Comparison of ENCODE assay signal across 29 mouse cellular contexts in the genomic region with DNA sequence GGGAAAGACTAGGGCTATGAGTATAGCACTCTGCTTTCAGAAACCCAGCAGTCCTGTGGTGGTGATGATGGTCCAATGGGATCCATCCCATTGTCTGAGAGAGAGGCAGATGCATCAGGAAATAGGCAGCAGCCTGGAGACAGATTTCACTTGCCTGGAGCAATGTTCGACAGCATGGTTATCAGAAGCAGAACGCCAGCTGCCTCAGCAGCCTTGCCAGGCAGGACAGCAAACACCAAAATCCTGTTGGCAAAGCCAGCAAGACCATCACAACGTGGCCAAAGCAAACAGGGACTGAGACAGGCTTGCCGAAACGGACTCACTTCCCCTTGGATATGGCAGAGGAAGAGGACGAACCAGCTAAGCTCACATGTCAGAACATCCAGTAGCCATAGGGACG. TPM values are rescaled to one million over a fixed set of nuclear protein-coding genes. Genes with fewer than 3 reads are reported as not detected.
DNase-seq lines count a peak whose midpoint lies in the region; ATAC-seq and TF ChIP-seq lines count a peak whose summit lies in the region.
"Had no signal": no experiment of that assay in that cellular context is flagged by ENCODE, and none has a peak within 500 bp of the region (broad histone marks: within the 10 kb centered on the region; RNA-seq: fewer than 3 reads in every experiment).

No protein-coding gene starts in this region.

- peak; percentile 37 for DNase-seq in forebrain, postnatal 0 days
- peak; percentile 33 for DNase-seq in hindbrain, postnatal 0 days (ENCODE audit: low spot score)
- DNase-seq in left cerebral cortex, postnatal 4 days, result peak; percentile 23
- no peak for DNase-seq in left cerebral cortex, postnatal 36 days (ENCODE audit: low spot score in 2 of 2)
- no peak for DNase-seq in neural tube, embryonic 10.5 days (ENCODE audit: extremely low spot score, low spot score)
- DNase-seq: adrenal gland, adult 8-10 months; adrenal gland, postnatal 25 days; cerebellum, adult 18-20 months; cerebellum, adult 9-10 months; cerebellum, postnatal 14 days; gastrocnemius, postnatal 10 days; gastrocnemius, postnatal 36 days; heart, adult 2 months; heart, postnatal 14 days; heart, postnatal 4 days had no signal

- H3K4me2 ChIP-seq in forebrain, postnatal 0 days (ENCODE audit: low read depth), result no peak overlapping the region
- no peak overlapping the region for H3K4me2 ChIP-seq in forebrain, embryonic 15.5 days (replicated peaks)
- no peak overlapping the region for H3K4me2 ChIP-seq in hindbrain, postnatal 0 days (ENCODE audit: low read depth, low read length)
- H3K4me2 ChIP-seq in hindbrain, embryonic 16.5 days (ENCODE audit: low read length), result no peak overlapping the region
- no peak overlapping the region for H3K4me2 ChIP-seq in neural tube, embryonic 13.5 days
- H3K4me2 ChIP-seq: forebrain, embryonic 13.5 days; heart, embryonic 13.5 days; hindbrain, embryonic 15.5 days had no signal

- WGBS in forebrain, postnatal 0 days, result 17% methylated on average over 7 of the region's 7 CpGs
- WGBS in forebrain, embryonic 15.5 days, result 12% methylated on average over 7 of the region's 7 CpGs
- WGBS in hindbrain, postnatal 0 days, result 14% methylated on average over 7 of the region's 7 CpGs
- 14% methylated on average over 7 of the region's 7 CpGs for WGBS in hindbrain, embryonic 16.5 days
- WGBS in neural tube, embryonic 13.5 days, result 16% methylated on average over 7 of the region's 7 CpGs

- H3K4me3 ChIP-seq in forebrain, postnatal 0 days (ENCODE audit: low read depth, low read length), result no peak overlapping the region
- H3K4me3 ChIP-seq in forebrain, embryonic 15.5 days, result no peak overlapping the region
- H3K4me3 ChIP-seq in hindbrain, postnatal 0 days (ENCODE audit: low read length), result no peak overlapping the region
- H3K4me3 ChIP-seq in hindbrain, embryonic 16.5 days (ENCODE audit: low read length), result no peak overlapping the region
- H3K4me3 ChIP-seq in neural tube, embryonic 13.5 days, result no peak overlapping the region
- H3K4me3 ChIP-seq: forebrain, embryonic 10.5 days; forebrain, embryonic 13.5 days; heart, adult 2 months; heart, embryonic 10.5 days; heart, embryonic 13.5 days; hindbrain, embryonic 15.5 days had no signal

- no peak for ATAC-seq in forebrain, postnatal 0 days
- no peak for ATAC-seq in forebrain, embryonic 15.5 days (replicated peaks)
- no peak for ATAC-seq in hindbrain, postnatal 0 days
- no peak for ATAC-seq in hindbrain, embryonic 16.5 days
- peak; percentile 40; the same call in 1 of the 2 replicates for ATAC-seq in neural tube, embryonic 13.5 days (ENCODE audit: low read depth)
- ATAC-seq: activated CD4-positive, CD25-positive, alpha-beta regulatory T cell, adult 4 months; forebrain, embryonic 13.5 days; inflammation-experienced regulatory T-cells, adult 6 months had no signal

- H3K9ac ChIP-seq in forebrain, postnatal 0 days, result no peak overlapping the region
- H3K9ac ChIP-seq in forebrain, embryonic 15.5 days (replicated peaks), result no peak overlapping the region
- no peak overlapping the region for H3K9ac ChIP-seq in hindbrain, postnatal 0 days (replicated peaks; ENCODE audit: low read length)
- no peak overlapping the region for H3K9ac ChIP-seq in hindbrain, embryonic 16.5 days (ENCODE audit: low read depth, low read length)
- no peak overlapping the region for H3K9ac ChIP-seq in neural tube, embryonic 13.5 days
- H3K9ac ChIP-seq: forebrain, embryonic 13.5 days; heart, embryonic 13.5 days; hindbrain, embryonic 15.5 days had no signal

- intact Hi-C loops in left cerebral cortex, postnatal 4 days (cut with DNase I), result no loop called here
- intact Hi-C loops in left cerebral cortex, postnatal 36 days (cut with DNase I), result no loop called here

- no peaks in the 10 kb centered on the region for H3K4me1 ChIP-seq in forebrain, postnatal 0 days (ENCODE audit: insufficient read depth)
- no peaks in the 10 kb centered on the region for H3K4me1 ChIP-seq in forebrain, embryonic 15.5 days
- no peaks in the 10 kb centered on the region for H3K4me1 ChIP-seq in hindbrain, postnatal 0 days (ENCODE audit: insufficient read depth, low read length)
- H3K4me1 ChIP-seq in hindbrain, embryonic 16.5 days (ENCODE audit: control insufficient read depth, insufficient read depth, low read depth, low read length), result no peaks in the 10 kb centered on the region
- no peaks in the 10 kb centered on the region for H3K4me1 ChIP-seq in neural tube, embryonic 13.5 days (replicated peaks)
- H3K4me1 ChIP-seq: forebrain, embryonic 13.5 days; hindbrain, embryonic 15.5 days had no signal

- no peak overlapping the region for H3K27ac ChIP-seq in forebrain, postnatal 0 days (ENCODE audit: low read depth, low read length)
- H3K27ac ChIP-seq in forebrain, embryonic 15.5 days (replicated peaks), result no peak overlapping the region
- no peak overlapping the region for H3K27ac ChIP-seq in hindbrain, postnatal 0 days
- no peak overlapping the region for H3K27ac ChIP-seq in hindbrain, embryonic 16.5 days (ENCODE audit: low read depth, low read length)
- H3K27ac ChIP-seq in neural tube, embryonic 13.5 days (replicated peaks), result no peak overlapping the region
- H3K27ac ChIP-seq: forebrain, embryonic 10.5 days; forebrain, embryonic 13.5 days; heart, adult 2 months; heart, embryonic 10.5 days; heart, embryonic 13.5 days; hindbrain, embryonic 15.5 days had no signal

- H3K9me3 ChIP-seq in forebrain, postnatal 0 days (ENCODE audit: low read length), result no peaks in the 10 kb centered on the region
- H3K9me3 ChIP-seq in forebrain, embryonic 15.5 days, result no peaks in the 10 kb centered on the region
- H3K9me3 ChIP-seq in hindbrain, postnatal 0 days (ENCODE audit: low read length), result no peaks in the 10 kb centered on the region
- H3K9me3 ChIP-seq in hindbrain, embryonic 16.5 days (ENCODE audit: control insufficient read depth, low read length), result no peaks in the 10 kb centered on the region
- H3K9me3 ChIP-seq in neural tube, embryonic 13.5 days, result no peaks in the 10 kb centered on the region
- H3K9me3 ChIP-seq: forebrain, embryonic 10.5 days; forebrain, embryonic 13.5 days; heart, embryonic 10.5 days; heart, embryonic 13.5 days; hindbrain, embryonic 15.5 days had no signal

- no peaks in the 10 kb centered on the region for H3K36me3 ChIP-seq in forebrain, postnatal 0 days (ENCODE audit: insufficient read depth)
- H3K36me3 ChIP-seq in forebrain, embryonic 15.5 days, result no peaks in the 10 kb centered on the region
- H3K36me3 ChIP-seq in hindbrain, postnatal 0 days (ENCODE audit: insufficient read depth, low read length), result no peaks in the 10 kb centered on the region
- no peaks in the 10 kb centered on the region for H3K36me3 ChIP-seq in hindbrain, embryonic 16.5 days (ENCODE audit: control insufficient read depth, insufficient read depth, low read length)
- no peaks in the 10 kb centered on the region for H3K36me3 ChIP-seq in neural tube, embryonic 13.5 days
- H3K36me3 ChIP-seq: forebrain, embryonic 10.5 days; heart, embryonic 10.5 days; heart, embryonic 13.5 days; hindbrain, embryonic 15.5 days had no signal

- no peak for TF ChIP-seq CTCF in forebrain, postnatal 0 days (IDR thresholded peaks at IDR 0.05; ENCODE audit: low read depth)
- no peak for TF ChIP-seq CTCF in hindbrain, postnatal 0 days (IDR thresholded peaks at IDR 0.05; ENCODE audit: low read depth)

- H3K27me3 ChIP-seq in forebrain, postnatal 0 days (ENCODE audit: insufficient read depth, low read length), result peaks cover 86% of the 10 kb centered on the region
- peaks cover 99% of the 10 kb centered on the region for H3K27me3 ChIP-seq in forebrain, embryonic 15.5 days
- H3K27me3 ChIP-seq in hindbrain, postnatal 0 days (ENCODE audit: insufficient read depth, low read length), result peaks cover 94% of the 10 kb centered on the region
- H3K27me3 ChIP-seq in hindbrain, embryonic 16.5 days (replicated peaks; ENCODE audit: control insufficient read depth, insufficient read depth, low read length), result peaks cover 83% of the 10 kb centered on the region
- peaks cover 100% of the 10 kb centered on the region for H3K27me3 ChIP-seq in neural tube, embryonic 13.5 days

RNA-seq across cellular contexts. Expression of a gene that starts 25.1 kb away (rescaled TPM):
- total RNA-seq in forebrain, postnatal 0 days (2014; rRNA removed), result not detected in 2 replicates
- not detected in 2 replicates for polyA plus RNA-seq in forebrain, postnatal 0 days (2015; fragmentation: Nextera tagmentation; extraction: Ambion mirVana)
- polyA plus RNA-seq in forebrain, embryonic 15.5 days (2015; fragmentation: Nextera tagmentation; extraction: Ambion mirVana), result not detected in 2 replicates
- total RNA-seq in hindbrain, postnatal 0 days (2014; rRNA removed), result not detected in 2 replicates
- not detected in 2 replicates for polyA plus RNA-seq in hindbrain, postnatal 0 days (2015; fragmentation: Nextera tagmentation; extraction: Ambion mirVana)
- polyA plus RNA-seq in hindbrain, embryonic 16.5 days (2015; fragmentation: Nextera tagmentation; extraction: Ambion mirVana), result not detected in 2 replicates
- total RNA-seq in left cerebral cortex, postnatal 4 days (2021), result not detected
- total RNA-seq in left cerebral cortex, postnatal 36 days (2021), result not detected
- polyA plus RNA-seq in neural tube, embryonic 13.5 days (2015; fragmentation: Nextera tagmentation; extraction: Ambion mirVana), result 1.7 TPM in 1 of 2 replicates, not detected in the other
- total RNA-seq: adrenal gland, adult 8-10 months; adrenal gland, postnatal 25 days; gastrocnemius, adult 18-20 months; gastrocnemius, postnatal 10 days; gastrocnemius, postnatal 36 days; granulocyte monocyte progenitor cell, adult 5-6 weeks; heart, adult 2 months; heart, postnatal 14 days; heart, postnatal 4 days had no signal
- polyA plus RNA-seq: activated CD4-positive, CD25-positive, alpha-beta regulatory T cell, adult 4 months; embryonic facial prominence, embryonic 11.5 days; embryonic facial prominence, embryonic 14.5 days; forebrain, embryonic 10.5 days; forebrain, embryonic 13.5 days; heart, adult 2 months; heart, embryonic 10.5 days; heart, embryonic 13.5 days; hindbrain, embryonic 15.5 days; inflammation-experienced regulatory T-cells, adult 6 months had no signal

RNA-seq across cellular contexts. Expression of a gene that starts 35.4 kb away (rescaled TPM):
- 0.43 and 0.54 TPM in 2 replicates for total RNA-seq in forebrain, postnatal 0 days (2014; rRNA removed)
- 0.19 and 0.31 TPM in 2 replicates for polyA plus RNA-seq in forebrain, postnatal 0 days (2015; fragmentation: Nextera tagmentation; extraction: Ambion mirVana)
- 0.18 and 0.25 TPM in 2 replicates for polyA plus RNA-seq in forebrain, embryonic 15.5 days (2015; fragmentation: Nextera tagmentation; extraction: Ambion mirVana)
- 0.43 and 0.52 TPM in 2 replicates for total RNA-seq in hindbrain, postnatal 0 days (2014; rRNA removed)
- 0.23 and 0.43 TPM in 2 replicates for polyA plus RNA-seq in hindbrain, postnatal 0 days (2015; fragmentation: Nextera tagmentation; extraction: Ambion mirVana)
- polyA plus RNA-seq in hindbrain, embryonic 16.5 days (2015; fragmentation: Nextera tagmentation; extraction: Ambion mirVana), result 0.27 and 0.36 TPM in 2 replicates
- under 1 TPM; 0.28 to 0.32 TPM for total RNA-seq in left cerebral cortex, postnatal 4 days (2021)
- total RNA-seq in left cerebral cortex, postnatal 36 days (2021), result under 1 TPM in 1 of 2 experiments, not detected in 1; 0.10 TPM
- not detected in 2 replicates for polyA plus RNA-seq in neural tube, embryonic 13.5 days (2015; fragmentation: Nextera tagmentation; extraction: Ambion mirVana)
- total RNA-seq: adrenal gland, adult 8-10 months; adrenal gland, postnatal 25 days; gastrocnemius, adult 18-20 months; gastrocnemius, postnatal 10 days; gastrocnemius, postnatal 36 days; granulocyte monocyte progenitor cell, adult 5-6 weeks; heart, adult 2 months; heart, postnatal 4 days had no signal
- polyA plus RNA-seq: embryonic facial prominence, embryonic 11.5 days; forebrain, embryonic 10.5 days; heart, embryonic 10.5 days; heart, embryonic 13.5 days; inflammation-experienced regulatory T-cells, adult 6 months had no signal

RNA-seq across cellular contexts. Expression of a gene that starts 57.3 kb away (rescaled TPM):
- total RNA-seq in forebrain, postnatal 0 days (2014; rRNA removed), result not detected in 2 replicates
- polyA plus RNA-seq in forebrain, postnatal 0 days (2015; fragmentation: Nextera tagmentation; extraction: Ambion mirVana), result 0.10 TPM in 1 of 2 replicates, not detected in the other
- polyA plus RNA-seq in forebrain, embryonic 15.5 days (2015; fragmentation: Nextera tagmentation; extraction: Ambion mirVana), result not detected in 2 replicates
- not detected in 2 replicates for total RNA-seq in hindbrain, postnatal 0 days (2014; rRNA removed)
- polyA plus RNA-seq in hindbrain, postnatal 0 days (2015; fragmentation: Nextera tagmentation; extraction: Ambion mirVana), result 0.19 TPM in 2 replicates
- polyA plus RNA-seq in hindbrain, embryonic 16.5 days (2015; fragmentation: Nextera tagmentation; extraction: Ambion mirVana), result not detected in 2 replicates
- not detected for total RNA-seq in left cerebral cortex, postnatal 4 days (2021)
- total RNA-seq in left cerebral cortex, postnatal 36 days (2021), result not detected
- polyA plus RNA-seq in neural tube, embryonic 13.5 days (2015; fragmentation: Nextera tagmentation; extraction: Ambion mirVana), result not detected in 2 replicates
- total RNA-seq: adrenal gland, adult 8-10 months; adrenal gland, postnatal 25 days; gastrocnemius, adult 18-20 months; gastrocnemius, postnatal 10 days; gastrocnemius, postnatal 36 days; granulocyte monocyte progenitor cell, adult 5-6 weeks; heart, adult 2 months; heart, postnatal 14 days; heart, postnatal 4 days had no signal
- polyA plus RNA-seq: activated CD4-positive, CD25-positive, alpha-beta regulatory T cell, adult 4 months; embryonic facial prominence, embryonic 11.5 days; forebrain, embryonic 10.5 days; forebrain, embryonic 13.5 days; heart, adult 2 months; heart, embryonic 13.5 days; inflammation-experienced regulatory T-cells, adult 6 months had no signal

Comparison
In these comparisons a context has a peak if more than half of its experiments do, and no peak if none do; other contexts are left out.
1. DNase-seq: peak in forebrain, postnatal 0 days (single experiment), hindbrain, postnatal 0 days (single experiment) and left cerebral cortex, postnatal 4 days (single experiment); none in left cerebral cortex, postnatal 36 days (0 of 2) and neural tube, embryonic 10.5 days (single experiment).